Mouse (Mus musculus) forebrain, embryonic 14.5 days (tissue): Measurements from ENCODE around the gene Zc2hc1b. TPM values are rescaled to one million over a fixed set of nuclear protein-coding genes. Genes with fewer than 3 reads are reported as not detected.

Source experiments
- polyA plus RNA-seq: library from polyadenylated mRNA; unstranded; fragments of >200 nt; fragmentation: Nextera tagmentation; extraction: Ambion mirVana; gene quantifications from 2 replicates; pipeline ENCODE4 v1.2.1, GENCODE M21; 2014

Gene Zc2hc1b
- polyA plus RNA-seq, 1 experiment from 2014 or later, result not detected

Other genes starting within 250 kb of the Zc2hc1b start
- 0.93 and 0.98 TPM in 2 replicates for gene Stx11, start 213.7 kb downstream of the Zc2hc1b start, polyA plus RNA-seq
- 32.5 and 36.8 TPM in 2 replicates for gene Sf3b5, start 172.7 kb downstream of the Zc2hc1b start, polyA plus RNA-seq
- gene Plagl1, start 117.5 kb downstream of the Zc2hc1b start, polyA plus RNA-seq, result 46.7 and 54.9 TPM in 2 replicates
- 37.3 and 38.8 TPM in 2 replicates for gene Ltv1, start 15.1 kb upstream of the Zc2hc1b start, polyA plus RNA-seq